Mouse (Mus musculus) adrenal gland, adult (tissue): Measurements from ENCODE around the gene E130208F15Rik.
A peak's percentile ranks its signal among the peaks of the same experiment; 100 is the strongest.

Experiments
- DNase-seq, 2 experiments: peaks; one replicate each; pipeline ENCODE4 v3.0.0; 2022 to 2023; ENCODE audit warnings: low spot score in 1 of 2; ENCODE audit not compliant: inconsistent age in 2 of 2

Gene E130208F15Rik

GRCm38 (mm10) chr7:30306083-30306779 is 15.3 kb upstream of the E130208F15Rik start:
- no peak for DNase-seq

- DNase-seq, result peak; percentile 96 to 97
These were observed 13.2 kb upstream of the E130208F15Rik start, which contains the start of gene Alkbh6 for GRCm38 (mm10) chr7:30308076-30309005. TSS of gene Alkbh6 (plus strand) at chr7:30308717.

GRCm38 (mm10) chr7:30309395-30310129 is 12.0 kb upstream of the E130208F15Rik start:
- DNase-seq, result no peak

- no peak for DNase-seq
These were observed 11.4 kb upstream of the E130208F15Rik start for GRCm38 (mm10) chr7:30310136-30310535.

GRCm38 (mm10) chr7:30313666-30314320 is 7.7 kb upstream of the E130208F15Rik start:
- DNase-seq, result no peak

GRCm38 (mm10) chr7:30314721-30315155 is 6.8 kb upstream of the E130208F15Rik start, which contains the start of gene Syne4:
TSS of gene Syne4 (plus strand) at chr7:30314807.
- peak in 1 of 2 experiments; percentile 54 for DNase-seq

GRCm38 (mm10) chr7:30315559-30316529 is 5.7 kb upstream of the E130208F15Rik start:
- DNase-seq, result peak; percentile 72 to 81

- DNase-seq, result no peak
These were observed 3.4 kb upstream of the E130208F15Rik start for GRCm38 (mm10) chr7:30318142-30318541.

GRCm38 (mm10) chr7:30320946-30321345 is 594 bp upstream of the E130208F15Rik start:
- DNase-seq, result no peak

- DNase-seq, result peak; percentile 98 to 99
These were observed 736 bp downstream of the E130208F15Rik start for GRCm38 (mm10) chr7:30322285-30322667.

- no peak for DNase-seq
These were observed 1.3 kb downstream of the E130208F15Rik start for GRCm38 (mm10) chr7:30322865-30323264.

- no peak for DNase-seq
These were observed 2.3 kb downstream of the E130208F15Rik start, which contains the start of gene Sdhaf1 for GRCm38 (mm10) chr7:30323795-30324194. TSS of gene Sdhaf1 (minus strand) at chr7:30323895.

- no peak for DNase-seq
These were observed 2.9 kb downstream of the E130208F15Rik start for GRCm38 (mm10) chr7:30324300-30324944.

GRCm38 (mm10) chr7:30325364-30325763 is 3.8 kb downstream of the E130208F15Rik start:
- DNase-seq, result peak in 1 of 2 experiments; percentile 73

GRCm38 (mm10) chr7:30326427-30326826 is 4.9 kb downstream of the E130208F15Rik start:
- DNase-seq, result no peak

GRCm38 (mm10) chr7:30327140-30327539 is 5.6 kb downstream of the E130208F15Rik start:
- DNase-seq, result no peak

GRCm38 (mm10) chr7:30328379-30328778 is 6.8 kb downstream of the E130208F15Rik start:
- no peak for DNase-seq

GRCm38 (mm10) chr7:30331887-30332286 is 10.3 kb downstream of the E130208F15Rik start:
- peak; percentile 75 to 89 for DNase-seq
